Comparison of ENCODE assay signal across 8 mouse cellular contexts in the genomic region with DNA sequence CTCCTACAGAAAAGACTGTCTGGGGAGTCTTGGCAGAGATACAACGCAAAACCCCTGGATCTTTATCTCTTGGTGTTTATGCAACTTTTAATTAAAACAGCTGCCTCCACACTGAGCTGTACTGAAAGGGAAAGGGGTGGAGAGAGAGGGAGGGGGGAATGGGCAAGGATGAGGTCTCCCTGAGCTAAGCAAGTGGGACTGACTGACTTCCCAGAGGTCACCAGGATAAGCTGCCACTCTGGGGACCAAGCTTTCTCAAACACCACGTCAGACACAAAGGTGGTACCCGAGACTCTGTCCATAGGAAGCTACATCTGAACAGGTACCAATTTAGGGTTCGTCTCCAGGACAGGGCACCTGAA. TPM values are rescaled to one million over a fixed set of nuclear protein-coding genes. Genes with fewer than 3 reads are reported as not detected.
DNase-seq lines count a peak whose midpoint lies in the region; ATAC-seq and TF ChIP-seq lines count a peak whose summit lies in the region.

No protein-coding gene starts in this region.

- peak overlapping the region; percentile 94 for H3K27ac ChIP-seq in heart, embryonic 11.5 days (ENCODE audit: low read depth, low read length)
- H3K27ac ChIP-seq in embryonic facial prominence, embryonic 10.5 days (replicated peaks): peak overlapping the region; percentile 77
- H3K27ac ChIP-seq in heart, postnatal 0 days (ENCODE audit: low read depth): peak overlapping the region; percentile 82
- peak overlapping the region; percentile 90 for H3K27ac ChIP-seq in midbrain, embryonic 11.5 days (ENCODE audit: low read depth, low read length)

- 0 out of 2 replicates have a peak, but pooled peaks cover 3% of the 10 kb centered on the region for H3K36me3 ChIP-seq in heart, embryonic 11.5 days (ENCODE audit: control insufficient read depth, insufficient read depth, low read length)
- H3K36me3 ChIP-seq in embryonic facial prominence, embryonic 10.5 days (replicated peaks): 0 out of 2 replicates have a peak, but pooled peaks cover 8% of the 10 kb centered on the region
- H3K36me3 ChIP-seq in heart, postnatal 0 days (replicated peaks; ENCODE audit: control insufficient read depth, insufficient read depth, low read length): peaks cover 8% of the 10 kb centered on the region; the same call in 1 of the 2 replicates
- H3K36me3 ChIP-seq in midbrain, embryonic 11.5 days (ENCODE audit: control insufficient read depth, insufficient read depth, low read length): no peaks in the 10 kb centered on the region

- TF ChIP-seq CTCF in heart, postnatal 0 days (IDR thresholded peaks at IDR 0.05; ENCODE audit: low read depth): no peak

- peak overlapping the region; percentile 30; the same call in 1 of the 2 replicates for H3K9ac ChIP-seq in heart, embryonic 11.5 days (ENCODE audit: low read depth, low read length)
- H3K9ac ChIP-seq in heart, postnatal 0 days (replicated peaks; ENCODE audit: low read depth, low read length): no peak overlapping the region
- H3K9ac ChIP-seq in midbrain, embryonic 11.5 days (ENCODE audit: low read length): peak overlapping the region; percentile 46; the same call in 1 of the 2 replicates

- ATAC-seq in heart, embryonic 11.5 days (replicated peaks; ENCODE audit: insufficient number of reproducible peaks, low FRiP score, low TSS enrichment): no peak
- no peak for ATAC-seq in heart, postnatal 0 days (ENCODE audit: insufficient read depth, low read depth)
- ATAC-seq in midbrain, embryonic 11.5 days (ENCODE audit: low FRiP score): peak; percentile 31; the same call in 1 of the 2 replicates
- no peak for ATAC-seq in megakaryocyte, adult 5-6 weeks (ENCODE audit: poor library complexity, severe bottlenecking)

- peaks cover 39% of the 10 kb centered on the region for H3K4me1 ChIP-seq in heart, embryonic 11.5 days (ENCODE audit: control insufficient read depth, insufficient read depth, low read length)
- H3K4me1 ChIP-seq in embryonic facial prominence, embryonic 10.5 days: peaks cover 25% of the 10 kb centered on the region
- H3K4me1 ChIP-seq in heart, postnatal 0 days (ENCODE audit: control insufficient read depth, insufficient read depth): peaks cover 25% of the 10 kb centered on the region
- H3K4me1 ChIP-seq in midbrain, embryonic 11.5 days (ENCODE audit: control insufficient read depth, insufficient read depth, low read length): peaks cover 18% of the 10 kb centered on the region

- no peak for TF ChIP-seq EP300 in heart, postnatal 0 days (IDR thresholded peaks at IDR 0.05; ENCODE audit: low read depth)

- H3K9me3 ChIP-seq in heart, embryonic 11.5 days (replicated peaks; ENCODE audit: control insufficient read depth, low read length): no peaks in the 10 kb centered on the region
- no peaks in the 10 kb centered on the region for H3K9me3 ChIP-seq in embryonic facial prominence, embryonic 10.5 days
- H3K9me3 ChIP-seq in heart, postnatal 0 days (replicated peaks; ENCODE audit: control insufficient read depth, low read length): no peaks in the 10 kb centered on the region
- H3K9me3 ChIP-seq in midbrain, embryonic 11.5 days (ENCODE audit: control insufficient read depth, low read length): no peaks in the 10 kb centered on the region

- H3K4me2 ChIP-seq in heart, embryonic 11.5 days: 0 out of 2 replicates have a peak overlapping the region, but pooled peaks have one; percentile 4
- no peak overlapping the region for H3K4me2 ChIP-seq in heart, postnatal 0 days (ENCODE audit: low read depth, low read length)
- peak overlapping the region; percentile 4; the same call in 1 of the 2 replicates for H3K4me2 ChIP-seq in midbrain, embryonic 11.5 days

- no peaks in the 10 kb centered on the region for H3K27me3 ChIP-seq in heart, embryonic 11.5 days (ENCODE audit: control insufficient read depth, insufficient read depth, low read length)
- no peaks in the 10 kb centered on the region for H3K27me3 ChIP-seq in embryonic facial prominence, embryonic 10.5 days (replicated peaks; ENCODE audit: low read depth, poor library complexity, severe bottlenecking)
- H3K27me3 ChIP-seq in heart, postnatal 0 days (ENCODE audit: control insufficient read depth, insufficient read depth, low read length): no peaks in the 10 kb centered on the region
- no peaks in the 10 kb centered on the region for H3K27me3 ChIP-seq in midbrain, embryonic 11.5 days (ENCODE audit: control insufficient read depth, insufficient read depth, low read length)

- WGBS in heart, embryonic 11.5 days (ENCODE audit: insufficient replicate concordance): 42% methylated on average over 4 of the region's 4 CpGs
- 38% methylated on average over 4 of the region's 4 CpGs for WGBS in embryonic facial prominence, embryonic 10.5 days
- WGBS in heart, postnatal 0 days: 55% methylated on average over 4 of the region's 4 CpGs
- 34% methylated on average over 4 of the region's 4 CpGs for WGBS in midbrain, embryonic 11.5 days

- DNase-seq in heart, adult 18-20 months: no peak
- DNase-seq in embryonic facial prominence, embryonic 10.5 days (ENCODE audit: low spot score): no peak
- DNase-seq in heart, postnatal 0 days (ENCODE audit: low spot score): no peak
- no peak for DNase-seq in midbrain, embryonic 11.5 days (ENCODE audit: low spot score, missing footprints)
- DNase-seq in spleen, adult 18-20 months: no peak
- no peak for DNase-seq in kidney, postnatal 14 days

- no peak overlapping the region for H3K4me3 ChIP-seq in heart, embryonic 11.5 days (ENCODE audit: low read depth, low read length)
- no peak overlapping the region for H3K4me3 ChIP-seq in embryonic facial prominence, embryonic 10.5 days
- H3K4me3 ChIP-seq in heart, postnatal 0 days (ENCODE audit: low read depth, low read length): no peak overlapping the region
- H3K4me3 ChIP-seq in midbrain, embryonic 11.5 days (ENCODE audit: low read depth, low read length): no peak overlapping the region

RNA-seq across cellular contexts. Expression of gene Tspan18, which starts 30.1 kb away (rescaled TPM):
- polyA plus RNA-seq in heart, embryonic 11.5 days (2014; fragmentation: Nextera tagmentation; extraction: Ambion mirVana): 75.5 and 84.5 TPM in 2 replicates
- total RNA-seq in heart, adult 18-20 months (2021): 10 to 100 TPM; 11.7 to 13.3 TPM
- polyA plus RNA-seq in embryonic facial prominence, embryonic 10.5 days (2016; fragmentation: Nextera tagmentation; extraction: Ambion mirVana): 20.7 and 25.3 TPM in 2 replicates
- total RNA-seq in heart, postnatal 0 days (2014; rRNA removed; ENCODE audit: low replicate concordance): 64.4 and 66.2 TPM in 2 replicates
- polyA plus RNA-seq in heart, postnatal 0 days (2015; fragmentation: Nextera tagmentation; extraction: Ambion mirVana): 37.6 and 39.8 TPM in 2 replicates
- polyA plus RNA-seq in midbrain, embryonic 11.5 days (2014; fragmentation: Nextera tagmentation; extraction: Ambion mirVana): 47.9 and 48.7 TPM in 2 replicates
- 0.20 TPM in 1 of 2 replicates, not detected in the other for total RNA-seq in megakaryocyte, adult 5-6 weeks (2015)
- total RNA-seq in megakaryocyte, adult 5-6 weeks (2017): 0.12 TPM in 1 of 2 replicates, not detected in the other
